Mouse (Mus musculus): ENCODE measurements around the gene Btg4. TPM values are rescaled to one million over a fixed set of nuclear protein-coding genes. Genes with fewer than 3 reads are reported as not detected.

Gene Btg4
- not detected in 2 replicates for polyA plus RNA-seq (2015; fragmentation: Nextera tagmentation; extraction: Ambion mirVana)

DNA sequence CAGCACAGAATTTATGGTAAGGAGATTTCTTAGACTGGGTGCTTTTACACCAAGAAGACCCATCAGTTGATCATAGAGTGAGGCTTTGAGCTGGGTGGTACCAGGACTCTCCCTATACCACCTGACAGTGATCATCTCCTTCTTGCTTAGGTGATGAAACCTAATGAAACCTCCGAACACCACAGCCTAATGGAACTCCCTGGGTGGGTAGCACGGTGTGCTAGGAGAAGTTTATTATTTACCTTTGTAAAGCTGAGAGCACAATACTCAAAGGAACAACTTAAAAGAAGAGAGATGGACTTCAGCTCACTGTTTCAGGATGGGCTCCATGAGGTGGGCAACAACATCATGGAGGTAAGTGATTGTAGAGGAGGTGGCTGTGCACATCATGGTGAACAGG lies at the start of gene Btg4:
Btg4 (plus strand) TSS at position 301 of the 400 bp plus-strand sequence.

DNA sequence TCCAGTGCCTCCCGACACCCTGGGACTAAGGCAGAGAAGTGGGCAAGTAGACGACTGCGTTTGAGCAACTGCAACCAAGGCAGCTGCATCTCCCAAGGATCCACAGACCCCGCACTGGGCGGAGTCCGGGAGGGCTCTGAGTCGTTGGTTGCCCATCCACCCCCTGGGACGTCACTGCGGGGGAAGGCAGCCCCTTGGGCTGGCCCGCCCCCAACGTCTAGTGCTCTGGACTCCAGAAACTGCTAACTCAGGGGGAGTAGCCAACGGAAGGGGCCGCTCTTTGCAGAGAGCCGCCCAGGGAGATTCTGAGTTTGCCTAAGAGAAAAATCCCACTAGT lies 16.2 kb downstream of the Btg4 start, which contains the start of gene Layn:
Layn (minus strand) TSS at position 116 of the 337 bp plus-strand sequence.

DNA sequence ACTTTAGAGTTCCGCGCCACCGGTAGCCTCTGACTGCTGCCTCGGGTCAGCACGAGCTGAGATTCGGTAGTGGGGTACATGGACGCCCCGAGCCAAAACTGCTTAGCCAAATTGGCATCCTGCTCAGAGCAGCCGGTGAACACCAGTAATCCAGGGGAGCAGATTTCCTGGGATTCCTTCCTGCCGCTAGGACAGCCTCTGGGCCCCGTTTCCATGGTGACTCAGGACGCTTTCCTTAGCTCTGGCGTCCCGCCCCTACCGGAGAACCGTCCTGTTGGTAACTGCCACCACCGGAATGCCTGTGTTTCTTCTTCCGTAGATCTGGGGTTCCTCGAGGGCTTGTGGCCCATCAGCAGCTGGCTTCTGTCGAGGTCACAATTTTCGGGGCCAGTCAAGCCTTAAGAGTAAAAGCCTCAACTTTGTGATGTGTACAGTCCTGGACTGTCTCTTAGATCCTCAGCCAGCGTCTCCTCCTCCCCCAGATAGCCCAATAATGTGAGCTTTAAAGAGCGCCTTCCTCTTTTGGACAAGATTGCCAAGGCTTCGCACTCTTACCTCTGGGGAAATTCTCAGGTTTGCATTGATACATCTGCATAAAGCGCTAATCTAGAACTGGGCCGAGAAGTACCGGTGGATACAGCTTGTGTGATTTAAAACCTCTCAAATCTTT lies 41.2 kb downstream of the Btg4 start, which contains the start of gene 4833427G06Rik:
4833427G06Rik (minus strand) TSS at position 323 of the 670 bp plus-strand sequence.

DNA sequence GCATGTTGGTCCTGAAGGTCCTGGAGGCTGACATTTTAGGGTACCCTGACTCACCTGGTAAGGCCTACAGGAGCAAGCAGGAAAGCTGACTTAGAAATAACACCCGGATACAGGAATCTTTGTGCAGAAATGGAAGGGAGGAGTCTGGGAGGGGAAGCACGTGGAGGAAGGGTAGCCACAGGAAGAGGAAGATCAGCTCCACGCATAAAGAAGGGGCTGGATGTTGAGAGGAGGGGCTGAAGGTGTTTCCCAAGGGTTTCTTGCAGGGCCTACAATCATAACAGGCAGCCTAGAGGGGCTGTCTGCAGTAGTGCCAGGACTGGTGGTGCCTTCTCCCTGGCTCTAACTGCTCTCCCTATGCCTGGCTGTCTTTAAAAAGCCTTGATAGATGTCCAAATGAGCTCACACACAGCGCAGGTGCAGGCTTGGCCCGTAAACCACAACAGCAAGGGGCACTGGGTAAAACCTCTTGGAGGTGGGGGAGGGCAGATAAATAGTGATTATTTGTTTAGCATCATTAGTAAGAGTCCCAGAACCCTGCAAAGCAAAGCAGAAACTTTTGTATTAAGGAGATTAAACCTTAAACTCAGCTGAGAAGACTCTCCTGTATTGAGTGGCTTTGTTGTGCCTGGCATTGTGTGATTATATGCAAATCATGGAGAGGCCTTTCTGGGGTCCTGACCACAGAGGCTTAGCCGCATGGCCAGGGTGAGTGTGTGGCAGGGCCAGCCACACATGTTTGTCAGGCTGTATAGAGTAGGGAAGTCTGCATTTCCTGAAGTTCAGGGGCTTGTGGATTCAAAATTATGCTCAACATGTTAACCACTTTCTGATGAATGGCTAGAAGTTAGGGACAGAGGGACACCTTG lies 104.8 kb downstream of the Btg4 start, which contains the start of gene Gm32742:
Gm32742 (minus strand) TSS at position 206 of the 869 bp plus-strand sequence.

MicroRNA genes within 50 kb of the gene (microRNA counts, 519-probe panel; counts per million panel counts)
- microRNA mmu-miR-34b-3p: 1,644 counts per million, percentile 62 among the panel's probes with 10 or more counts
- microRNA mmu-miR-34b-5p: 296 counts per million, percentile 58 among the panel's probes with 10 or more counts
- 6,860 counts per million, percentile 95 among the panel's probes with 10 or more counts for microRNA mmu-miR-34c

Small RNA genes within 50 kb of the gene (microRNA-seq; reads per million reads assigned to microRNA genes)
- gene Mir34b (3.6 to 6.1 reads per million in 2 experiments), gene Mir34c (83.4 to 85.5 reads per million in 2 experiments)

Other genes with a start within 250 kb of the Btg4 start
- 9.8 and 16.7 TPM in 2 replicates for gene Ppp2r1b, start 215.6 kb upstream of the Btg4 start, polyA plus RNA-seq (2015; fragmentation: Nextera tagmentation; extraction: Ambion mirVana)
- gene Sik2, start 51.8 kb upstream of the Btg4 start, polyA plus RNA-seq (2015; fragmentation: Nextera tagmentation; extraction: Ambion mirVana): 7.8 and 16.6 TPM in 2 replicates
- 2.0 and 2.5 TPM in 2 replicates for gene Layn, start 16.2 kb downstream of the Btg4 start, polyA plus RNA-seq (2015; fragmentation: Nextera tagmentation; extraction: Ambion mirVana)
- gene 4833427G06Rik, start 41.2 kb downstream of the Btg4 start, polyA plus RNA-seq (2015; fragmentation: Nextera tagmentation; extraction: Ambion mirVana): not detected in 2 replicates
- not detected in 2 replicates for gene Gm32742, start 104.6 kb downstream of the Btg4 start, polyA plus RNA-seq (2015; fragmentation: Nextera tagmentation; extraction: Ambion mirVana)
- gene Pou2af1, start 152.8 kb downstream of the Btg4 start, polyA plus RNA-seq (2015; fragmentation: Nextera tagmentation; extraction: Ambion mirVana): 0.09 TPM in 1 of 2 replicates, not detected in the other
- 2.7 and 2.9 TPM in 2 replicates for gene Colca2, start 217.7 kb downstream of the Btg4 start, polyA plus RNA-seq (2015; fragmentation: Nextera tagmentation; extraction: Ambion mirVana)